Mouse (Mus musculus) ES-Bruce4 (cell line): ENCODE results near the gene Plxnb2. TPM values are rescaled to one million over a fixed set of nuclear protein-coding genes. Genes with fewer than 3 reads are reported as not detected.

Source experiments
- H3K27ac ChIP-seq: 2 replicates; pipeline ENCODE4 v1.5.1; 2012; ENCODE audit warnings: low read length, inconsistent platforms; ENCODE audit not compliant: insufficient read depth
- H3K27me3 ChIP-seq: 2 replicates; pipeline ENCODE4 v1.6.1; 2012; ENCODE audit warnings: mild to moderate bottlenecking, low read length, inconsistent platforms; ENCODE audit not compliant: control insufficient read depth, poor library complexity, insufficient read depth, severe bottlenecking
- H3K36me3 ChIP-seq: 2 replicates; pipeline ENCODE4 v1.6.1; 2012; ENCODE audit warnings: inconsistent platforms, mild to moderate bottlenecking, low read length, moderate library complexity; ENCODE audit not compliant: control insufficient read depth, poor library complexity, insufficient read depth, severe bottlenecking
- H3K4me1 ChIP-seq: one replicate; pipeline ENCODE4 v1.8.1; 2011; ENCODE audit warnings: low read length; ENCODE audit not compliant: control insufficient read depth, insufficient read depth
- H3K4me3 ChIP-seq: 2 replicates; pipeline ENCODE4 v1.5.1; 2011; ENCODE audit warnings: low read depth, mild to moderate bottlenecking, low read length
- H3K9ac ChIP-seq: 2 replicates; pipeline ENCODE4 v1.6.1; 2012; ENCODE audit warnings: low read depth, mild to moderate bottlenecking, inconsistent platforms; ENCODE audit not compliant: poor library complexity, severe bottlenecking
- H3K9me3 ChIP-seq: replicated peaks from 2 replicates; pipeline ENCODE4 v1.6.1; 2012; ENCODE audit warnings: mild to moderate bottlenecking, low read length, inconsistent platforms; ENCODE audit not compliant: control insufficient read depth, poor library complexity, insufficient read depth, severe bottlenecking
- CTCF ChIP-seq: IDR thresholded peaks from one replicate; pipeline ENCODE4 v1.8.1; 2011; ENCODE audit warnings: low read depth, low read length
- EP300 ChIP-seq: IDR thresholded peaks from 2 replicates; pipeline ENCODE4 v1.6.1; 2011; ENCODE audit warnings: low read depth, low read length; ENCODE audit not compliant: insufficient read depth
- POLR2A ChIP-seq: IDR thresholded peaks from one replicate; pipeline ENCODE4 v1.8.1; 2011; ENCODE audit warnings: low read length; ENCODE audit not compliant: insufficient read depth
- polyA plus RNA-seq: library from polyadenylated mRNA; stranded (reverse); fragments of >200 nt; gene quantifications from 2 replicates; pipeline ENCODE4 v1.2.4, GENCODE M21; 2011; ENCODE audit warnings: low read depth; ENCODE audit not compliant: missing spikeins, insufficient read depth, insufficient read length

The Plxnb2 gene
- polyA plus RNA-seq, 1 experiment, result 86.1 TPM

GRCm38 (mm10) chr15:89131316-89131715, 49.3 kb downstream of the Plxnb2 start:
- peaks cover 2% of the 10 kb centered on the region for H3K4me1 ChIP-seq
- H3K27ac ChIP-seq, result no peak overlapping the region
- no peak overlapping the region for H3K4me3 ChIP-seq
- no peak for TF ChIP-seq EP300
- no peak for TF ChIP-seq CTCF
- no peak for TF ChIP-seq POLR2A
- H3K36me3 ChIP-seq, result no peaks in the 10 kb centered on the region
- H3K9ac ChIP-seq, result no peak overlapping the region
- no peaks in the 10 kb centered on the region for H3K27me3 ChIP-seq
- H3K9me3 ChIP-seq, result no peaks in the 10 kb centered on the region

GRCm38 (mm10) chr15:89130245-89130644, 50.3 kb downstream of the Plxnb2 start:
- Histone ChIP-seq H3K9ac (no peak overlapping the region), H3K27me3 (no peaks in the 10 kb centered on the region), H3K27ac (no peak overlapping the region), H3K9me3 (no peaks in the 10 kb centered on the region), H3K36me3 (no peaks in the 10 kb centered on the region), H3K4me1 (peaks cover 2% of the 10 kb centered on the region), H3K4me3 (no peak overlapping the region)
- TF ChIP-seq CTCF, result no peak
- no peak for TF ChIP-seq EP300
- no peak for TF ChIP-seq POLR2A

- Histone ChIP-seq H3K4me3 (peak within 1 kb of the TSS; percentile 75), H3K27me3 (no peaks in the 10 kb centered on the region)
Observed at GRCm38 (mm10) chr15:89128382-89129350, 51.9 kb downstream of the Plxnb2 start, which contains the start of gene Hdac10. TSS of gene Hdac10 (minus strand) at chr15:89128700.

DNA sequence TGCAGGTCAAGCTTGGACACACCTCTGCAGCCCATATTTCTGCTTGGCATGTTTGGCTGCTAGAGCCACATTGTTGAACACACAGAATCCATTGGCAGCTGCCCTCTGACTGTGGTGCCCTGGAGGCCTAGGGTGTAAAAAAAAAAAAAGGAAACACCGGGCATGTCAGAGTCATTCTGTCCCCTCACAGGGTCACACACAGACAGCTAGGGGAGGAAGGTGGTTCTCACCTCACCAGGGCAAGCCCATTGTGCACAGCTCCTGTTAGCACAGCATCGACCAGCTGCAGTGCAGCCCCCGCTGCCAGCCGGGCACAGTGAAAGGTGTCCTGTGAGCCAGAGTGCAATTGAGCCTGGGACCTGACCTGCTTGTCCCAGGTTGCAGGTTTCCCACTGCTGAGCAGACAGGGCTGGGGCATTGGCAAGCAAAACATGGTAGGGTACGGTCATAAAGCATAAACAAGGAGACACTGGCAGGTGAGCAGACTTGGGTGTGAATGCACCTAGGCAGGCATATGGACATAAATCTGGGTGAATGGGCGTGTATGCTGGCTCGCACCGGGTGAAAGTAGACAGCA, 53.1 kb downstream of the Plxnb2 start:
- Histone ChIP-seq H3K27me3 (no peaks in the 10 kb centered on the region), H3K4me3 (no peak overlapping the region), H3K27ac (no peak overlapping the region), H3K36me3 (no peaks in the 10 kb centered on the region), H3K9me3 (no peaks in the 10 kb centered on the region), H3K4me1 (peaks cover 2% of the 10 kb centered on the region), H3K9ac (0 out of 2 replicates have a peak overlapping the region, but pooled peaks have one; percentile 59)
- no peak for TF ChIP-seq CTCF
- TF ChIP-seq POLR2A, result no peak
- no peak for TF ChIP-seq EP300

More at GRCm38 (mm10) chr15:89128382-89129350, 51.9 kb downstream of the Plxnb2 start, which contains the start of gene Hdac10:
- H3K9me3 ChIP-seq, result no peaks in the 10 kb centered on the region
- H3K36me3 ChIP-seq, result no peaks in the 10 kb centered on the region
- peak; percentile 90 for TF ChIP-seq CTCF
- no peak for TF ChIP-seq EP300
- H3K9ac ChIP-seq, result peak within 1 kb of the TSS; percentile 59
- H3K27ac ChIP-seq, result peak within 1 kb of the TSS; percentile 10
- H3K4me1 ChIP-seq, result peaks cover 2% of the 10 kb centered on the region

DNA sequence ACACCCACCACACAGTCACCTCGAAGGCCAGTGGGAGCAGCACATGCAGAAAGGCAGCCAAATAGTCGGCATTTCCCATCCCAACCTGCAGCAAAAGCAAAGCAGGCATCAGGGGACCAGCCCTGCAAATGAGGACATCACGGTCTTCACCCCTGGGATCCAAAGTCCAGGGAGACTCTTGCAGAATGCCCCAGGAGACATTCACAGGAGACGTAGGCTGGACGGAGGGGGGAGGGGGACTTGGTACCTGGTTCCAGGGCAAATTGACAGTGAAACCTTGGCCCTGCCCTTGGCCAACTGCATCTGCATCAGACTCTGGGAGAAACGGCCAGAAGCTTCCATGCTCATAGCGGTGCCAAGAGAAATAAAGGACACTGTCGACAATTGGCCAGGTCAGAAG, 54.0 kb downstream of the Plxnb2 start:
- no peak for TF ChIP-seq EP300
- TF ChIP-seq POLR2A, result no peak
- no peak for TF ChIP-seq CTCF
- Histone ChIP-seq H3K4me1 (peaks cover 2% of the 10 kb centered on the region), H3K36me3 (no peaks in the 10 kb centered on the region), H3K4me3 (no peak overlapping the region), H3K27ac (no peak overlapping the region), H3K27me3 (no peaks in the 10 kb centered on the region), H3K9ac (no peak overlapping the region), H3K9me3 (no peaks in the 10 kb centered on the region)

DNA sequence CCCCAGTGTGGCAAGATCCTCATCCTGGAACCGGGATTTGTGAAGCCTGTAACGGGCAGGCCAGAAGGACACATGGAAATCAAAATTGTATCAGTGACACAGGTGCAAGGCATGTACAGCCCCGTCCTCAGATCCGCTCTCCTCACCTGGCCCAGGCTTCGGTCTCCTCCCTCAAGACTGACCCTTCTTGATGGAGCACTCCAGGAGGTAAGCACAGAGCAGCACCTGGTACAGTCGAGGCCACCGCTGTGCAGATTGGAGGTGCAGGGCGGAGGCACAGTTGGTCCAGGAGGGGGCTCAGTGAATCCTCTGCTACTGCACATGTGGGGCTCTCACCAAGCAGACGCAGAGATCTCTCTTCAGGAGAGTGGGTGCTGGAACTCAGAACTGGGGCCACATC, 55.2 kb downstream of the Plxnb2 start:
- no peaks in the 10 kb centered on the region for H3K27me3 ChIP-seq
- TF ChIP-seq CTCF, result no peak
- no peak for TF ChIP-seq POLR2A
- no peak for TF ChIP-seq EP300
- no peak overlapping the region for H3K4me3 ChIP-seq
- no peak overlapping the region for H3K27ac ChIP-seq
- H3K36me3 ChIP-seq, result no peaks in the 10 kb centered on the region
- no peaks in the 10 kb centered on the region for H3K9me3 ChIP-seq
- peaks cover 2% of the 10 kb centered on the region for H3K4me1 ChIP-seq
- H3K9ac ChIP-seq, result no peak overlapping the region
